Mouse (Mus musculus) stomach, embryonic 14.5 days (tissue): ENCODE measurements around the gene Stoml2. TPM values are rescaled to one million over a fixed set of nuclear protein-coding genes. Genes with fewer than 3 reads are reported as not detected.

Source experiments
- ATAC-seq: fragments of 200-750 bp; cut with Nextera tagmentation; 2 replicates; pipeline ENCODE4 v1.8.0; 2017; ENCODE audit warnings: low read depth, moderate TSS enrichment; ENCODE audit not compliant: insufficient number of reproducible peaks, insufficient read depth, low FRiP score
- H3K27ac ChIP-seq: fragments of 300-500 bp; sonication (generic); 2 replicates; pipeline ENCODE4 v1.5.1; 2014; ENCODE audit warnings: mild to moderate bottlenecking, low read length, moderate library complexity, mixed read lengths
- H3K27me3 ChIP-seq: fragments of 300-500 bp; sonication (generic); 2 replicates; pipeline ENCODE4 v1.6.1; 2014; ENCODE audit warnings: low read length, control low read depth, mixed read lengths; ENCODE audit not compliant: control insufficient read depth, insufficient read depth
- H3K36me3 ChIP-seq: fragments of 300-500 bp; sonication (generic); 2 replicates; pipeline ENCODE4 v1.6.1; 2014; ENCODE audit warnings: mild to moderate bottlenecking, control low read depth, low read length, moderate library complexity, mixed read lengths; ENCODE audit not compliant: control insufficient read depth, insufficient read depth
- H3K4me1 ChIP-seq: fragments of 300-500 bp; sonication (generic); 2 replicates; pipeline ENCODE4 v1.6.1; 2014; ENCODE audit warnings: low read length, control low read depth, mixed read lengths; ENCODE audit not compliant: control insufficient read depth, insufficient read depth
- H3K4me2 ChIP-seq: fragments of 300-500 bp; sonication (generic); replicated peaks from 2 replicates; pipeline ENCODE4 v1.6.1; 2014; ENCODE audit warnings: low read depth, low read length, control low read depth
- H3K4me3 ChIP-seq: fragments of 300-500 bp; sonication (generic); 2 replicates; pipeline ENCODE4 v1.5.1; 2014; ENCODE audit warnings: low read depth, low read length, control low read depth
- H3K9ac ChIP-seq: fragments of 300-500 bp; sonication (generic); replicated peaks from 2 replicates; pipeline ENCODE4 v1.6.1; 2014; ENCODE audit warnings: low read depth, mild to moderate bottlenecking, control low read depth, low read length, moderate library complexity, mixed read lengths
- H3K9me3 ChIP-seq: fragments of 300-500 bp; sonication (generic); 2 replicates; pipeline ENCODE4 v1.6.1; 2016; ENCODE audit warnings: low read depth, low read length, control low read depth; ENCODE audit not compliant: control insufficient read depth
- WGBS: fragments of 180-500 bp; shearing (Covaris S2); extraction: QIAGEN DNeasy Blood & Tissue Kit; methylation state at CpG from one replicate; pipeline ENCODE4 v1.1.7; 2014; 5-methylcytosine and 5-hydroxymethylcytosine counted together
- polyA plus RNA-seq: library from polyadenylated mRNA; unstranded; fragments of >200 nt; fragmentation: Nextera tagmentation; extraction: Ambion mirVana; gene quantifications from 2 replicates; pipeline ENCODE4 v1.2.1, GENCODE M21; 2014

The Stoml2 gene
- polyA plus RNA-seq, 1 experiment from 2014 or later: 302 TPM

DNA sequence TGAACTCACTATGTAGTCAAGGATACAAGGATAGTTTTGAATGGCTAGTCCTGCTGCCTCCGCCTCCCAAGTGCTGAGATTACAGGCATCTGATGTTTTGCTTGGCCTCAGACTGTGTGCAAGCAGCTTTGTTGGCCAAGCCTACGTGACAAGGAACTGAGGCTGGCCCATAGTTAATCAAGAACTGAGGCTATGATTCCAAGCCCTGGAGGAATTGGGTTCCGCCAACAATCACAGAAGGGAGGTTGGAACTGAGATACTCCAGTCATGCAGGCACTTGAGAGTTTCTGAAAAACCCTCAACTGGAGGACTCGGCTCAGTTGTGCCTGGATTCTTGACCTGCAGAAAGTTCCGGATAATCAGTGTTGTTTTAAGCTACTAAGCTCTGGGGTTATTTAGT is 26.1 kb upstream of the Stoml2 start:
- no peaks in the 10 kb centered on the region; the same call in 1 of the 2 replicates for H3K27me3 ChIP-seq
- no peaks in the 10 kb centered on the region for H3K9me3 ChIP-seq
- H3K27ac ChIP-seq: no peak overlapping the region
- no peak for ATAC-seq
- no peak overlapping the region for H3K4me2 ChIP-seq
- no peak overlapping the region for H3K9ac ChIP-seq
- H3K36me3 ChIP-seq: no peaks in the 10 kb centered on the region
- WGBS: 92% methylated on average over 5 of the region's 5 CpGs
- 0 out of 2 replicates have a peak, but pooled peaks cover 3% of the 10 kb centered on the region for H3K4me1 ChIP-seq
- no peak overlapping the region for H3K4me3 ChIP-seq

DNA sequence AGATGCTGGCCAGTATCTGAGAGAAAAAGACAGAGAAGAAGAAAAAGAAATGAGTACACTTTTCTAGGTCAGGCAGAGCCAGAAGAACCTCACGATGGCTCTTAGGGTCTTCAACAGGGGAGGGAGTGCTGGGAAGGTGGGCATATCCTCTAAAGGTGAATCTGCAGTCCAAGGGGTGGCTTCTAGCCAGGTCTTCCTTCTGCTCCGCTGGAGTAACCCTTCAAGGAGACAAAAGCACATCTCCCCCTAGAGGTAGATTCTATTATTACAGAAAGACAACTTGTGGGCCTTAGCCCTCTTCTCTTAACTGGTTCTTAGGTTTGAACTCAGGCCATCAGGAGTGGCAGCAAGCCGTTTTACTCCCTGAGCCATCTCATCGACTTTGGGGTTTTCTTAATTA is 21.1 kb upstream of the Stoml2 start:
- Histone ChIP-seq H3K9me3 (no peaks in the 10 kb centered on the region), H3K36me3 (no peaks in the 10 kb centered on the region), H3K9ac (no peak overlapping the region), H3K4me3 (no peak overlapping the region), H3K27ac (no peak overlapping the region), H3K4me2 (no peak overlapping the region), H3K27me3 (no peaks in the 10 kb centered on the region), H3K4me1 (no peaks in the 10 kb centered on the region)
- ATAC-seq: no peak
- WGBS: 14% methylated on average over 4 of the region's 4 CpGs

DNA sequence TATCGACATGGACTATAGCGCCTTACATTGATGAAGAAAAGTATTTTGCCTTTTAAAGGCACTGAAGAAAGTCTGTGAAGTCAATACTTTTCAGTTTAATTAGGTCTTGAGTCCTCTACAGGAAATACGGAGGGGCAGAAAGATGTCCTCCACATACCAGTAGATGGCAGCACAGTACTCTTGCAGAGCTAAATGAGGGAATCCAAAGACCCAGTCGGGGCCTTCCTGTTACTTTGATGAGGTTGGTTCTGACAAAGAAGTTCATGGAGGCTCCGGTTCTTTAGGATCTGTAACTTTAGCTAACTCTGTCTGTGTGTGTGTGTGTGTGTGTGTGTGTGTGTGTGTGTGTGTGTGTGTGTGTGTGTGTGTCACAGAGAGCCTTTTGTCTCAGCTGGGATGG is 15.7 kb upstream of the Stoml2 start:
- Histone ChIP-seq H3K4me2 (0 out of 2 replicates have a peak overlapping the region, but pooled peaks have one; percentile 10), H3K9ac (no peak overlapping the region), H3K36me3 (no peaks in the 10 kb centered on the region), H3K4me1 (peaks cover 19% of the 10 kb centered on the region), H3K4me3 (no peak overlapping the region), H3K27me3 (no peaks in the 10 kb centered on the region), H3K27ac (no peak overlapping the region), H3K9me3 (no peaks in the 10 kb centered on the region)
- no peak for ATAC-seq
- WGBS: 6% methylated on average over 5 of the region's 5 CpGs

DNA sequence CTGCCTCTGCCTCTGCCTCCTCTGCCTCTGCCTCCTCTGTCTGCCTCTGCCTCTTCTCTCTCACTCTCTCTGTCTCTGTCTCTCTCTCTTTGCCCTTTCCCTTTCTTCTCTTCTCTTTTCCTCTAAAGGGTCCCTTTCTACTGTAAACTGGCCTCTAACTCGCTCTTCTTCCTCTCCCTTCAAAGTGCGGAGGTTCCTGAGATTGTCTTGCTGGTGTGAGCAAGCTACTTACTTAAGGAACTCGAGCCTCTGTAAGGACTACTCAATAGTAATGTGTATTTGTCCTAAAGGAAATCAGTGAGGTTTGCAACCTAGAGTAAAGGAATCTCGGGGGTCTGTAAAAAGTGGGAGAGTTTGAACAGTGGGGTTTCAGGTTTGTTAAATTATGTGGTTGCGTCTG is 15.1 kb upstream of the Stoml2 start:
- Histone ChIP-seq H3K4me3 (no peak overlapping the region), H3K4me2 (peak overlapping the region; percentile 10; the same call in 1 of the 2 replicates), H3K9me3 (no peaks in the 10 kb centered on the region), H3K4me1 (peaks cover 19% of the 10 kb centered on the region), H3K36me3 (no peaks in the 10 kb centered on the region), H3K9ac (no peak overlapping the region), H3K27me3 (no peaks in the 10 kb centered on the region), H3K27ac (no peak overlapping the region)
- no peak for ATAC-seq
- WGBS: 51% methylated on average over 5 of the region's 5 CpGs

DNA sequence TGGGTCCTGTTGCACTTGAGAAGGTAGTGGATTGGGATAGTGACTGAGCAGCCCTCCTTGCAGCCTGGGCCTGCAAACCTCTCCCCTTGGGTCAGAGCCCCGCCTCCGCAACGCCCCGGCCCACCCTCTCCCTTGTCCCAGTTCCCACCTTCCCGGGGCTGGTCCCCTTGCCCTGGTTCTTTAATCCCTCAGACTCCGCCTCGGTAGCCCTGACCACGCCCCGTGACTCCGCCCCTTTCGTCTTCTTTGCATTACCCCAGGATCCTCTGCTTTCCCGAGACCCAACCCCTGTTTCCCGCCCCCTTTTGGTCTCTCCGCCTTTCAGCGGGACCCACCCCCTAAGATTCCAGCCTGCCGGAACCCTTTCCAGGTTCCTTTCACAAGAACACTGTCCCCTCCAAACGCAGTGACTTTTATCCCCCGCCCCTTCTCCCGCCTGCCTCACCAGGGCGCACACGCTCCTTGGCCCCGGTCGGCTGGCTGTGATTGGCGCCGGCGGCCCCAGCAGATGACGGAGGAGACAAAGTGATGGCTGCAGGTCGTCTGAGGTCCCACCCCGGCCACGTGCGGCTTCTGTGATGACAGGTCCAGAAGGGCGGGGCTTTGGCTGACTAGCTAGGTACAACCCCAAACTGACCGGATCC is 14.3 kb upstream of the Stoml2 start, which contains the start of gene Fam214b:
Fam214b (minus strand) TSS at position 562 of the 644 bp plus-strand sequence.
- peak within 1 kb of the TSS; percentile 47 for H3K4me3 ChIP-seq
- no peaks in the 10 kb centered on the region for H3K27me3 ChIP-seq
- peak; percentile 95 for ATAC-seq
- H3K27ac ChIP-seq: peak within 1 kb of the TSS; percentile 52; the same call in 1 of the 2 replicates
- H3K4me2 ChIP-seq: peak within 1 kb of the TSS; percentile 72
- H3K36me3 ChIP-seq: no peaks in the 10 kb centered on the region
- WGBS: under 1% methylated on average over 33 of the region's 33 CpGs
- peak within 1 kb of the TSS; percentile 30; the same call in 1 of the 2 replicates for H3K9ac ChIP-seq
- no peaks in the 10 kb centered on the region for H3K9me3 ChIP-seq
- peaks cover 19% of the 10 kb centered on the region for H3K4me1 ChIP-seq

DNA sequence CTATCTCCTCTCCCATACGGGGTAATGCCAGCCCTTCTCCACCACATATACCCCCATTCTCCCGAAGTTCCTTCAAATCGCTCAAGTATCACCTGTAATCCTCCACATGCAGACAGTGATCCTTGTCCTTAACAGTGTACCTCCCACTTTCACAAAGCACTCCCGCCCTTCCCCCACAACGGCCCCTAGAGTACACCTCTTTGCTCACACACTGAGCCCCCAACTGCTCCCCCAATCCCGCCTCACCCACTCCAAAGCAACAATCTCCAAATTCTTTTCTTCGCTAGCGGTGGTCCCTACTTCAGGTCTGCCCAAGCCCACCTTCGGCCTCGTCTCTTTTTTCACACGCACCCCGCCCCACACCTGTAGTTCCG is 13.8 kb upstream of the Stoml2 start:
- peak overlapping the region; percentile 52; the same call in 1 of the 2 replicates for H3K27ac ChIP-seq
- peaks cover 19% of the 10 kb centered on the region for H3K4me1 ChIP-seq
- peak overlapping the region; percentile 47 for H3K4me3 ChIP-seq
- ATAC-seq: no peak; the same call in 1 of the 2 replicates
- H3K4me2 ChIP-seq: peak overlapping the region; percentile 72
- 5% methylated on average over 13 of the region's 13 CpGs for WGBS
- H3K9me3 ChIP-seq: no peaks in the 10 kb centered on the region
- no peaks in the 10 kb centered on the region for H3K36me3 ChIP-seq
- no peaks in the 10 kb centered on the region for H3K27me3 ChIP-seq
- H3K9ac ChIP-seq: no peak overlapping the region; the same call in 1 of the 2 replicates

DNA sequence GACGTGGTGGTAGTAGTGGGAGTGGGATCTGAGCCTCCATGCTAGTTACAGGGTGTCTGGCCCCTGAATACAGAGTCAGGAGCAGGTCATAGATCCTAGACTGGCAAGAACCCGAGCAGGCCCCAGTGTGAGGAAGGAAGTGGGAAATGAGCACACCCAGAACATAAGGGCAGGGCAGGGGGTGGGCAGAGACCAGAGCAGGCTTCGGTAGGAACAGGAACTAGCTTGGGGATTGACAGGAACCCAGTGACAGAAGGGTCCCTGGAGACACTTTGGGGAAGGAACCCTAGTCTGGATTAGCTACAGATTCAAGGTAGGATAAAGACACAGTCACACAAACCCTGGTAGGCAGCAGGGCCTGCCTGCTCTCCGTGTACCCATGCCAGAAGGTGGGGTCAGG is 13.2 kb upstream of the Stoml2 start:
- Histone ChIP-seq H3K4me1 (peaks cover 19% of the 10 kb centered on the region), H3K9me3 (no peaks in the 10 kb centered on the region), H3K4me3 (peak overlapping the region; percentile 47; the same call in 1 of the 2 replicates), H3K27ac (peak overlapping the region; percentile 52), H3K27me3 (no peaks in the 10 kb centered on the region), H3K4me2 (peak overlapping the region; percentile 72), H3K9ac (no peak overlapping the region), H3K36me3 (no peaks in the 10 kb centered on the region)
- no peak for ATAC-seq
- 23% methylated on average over 4 of the region's 4 CpGs for WGBS

DNA sequence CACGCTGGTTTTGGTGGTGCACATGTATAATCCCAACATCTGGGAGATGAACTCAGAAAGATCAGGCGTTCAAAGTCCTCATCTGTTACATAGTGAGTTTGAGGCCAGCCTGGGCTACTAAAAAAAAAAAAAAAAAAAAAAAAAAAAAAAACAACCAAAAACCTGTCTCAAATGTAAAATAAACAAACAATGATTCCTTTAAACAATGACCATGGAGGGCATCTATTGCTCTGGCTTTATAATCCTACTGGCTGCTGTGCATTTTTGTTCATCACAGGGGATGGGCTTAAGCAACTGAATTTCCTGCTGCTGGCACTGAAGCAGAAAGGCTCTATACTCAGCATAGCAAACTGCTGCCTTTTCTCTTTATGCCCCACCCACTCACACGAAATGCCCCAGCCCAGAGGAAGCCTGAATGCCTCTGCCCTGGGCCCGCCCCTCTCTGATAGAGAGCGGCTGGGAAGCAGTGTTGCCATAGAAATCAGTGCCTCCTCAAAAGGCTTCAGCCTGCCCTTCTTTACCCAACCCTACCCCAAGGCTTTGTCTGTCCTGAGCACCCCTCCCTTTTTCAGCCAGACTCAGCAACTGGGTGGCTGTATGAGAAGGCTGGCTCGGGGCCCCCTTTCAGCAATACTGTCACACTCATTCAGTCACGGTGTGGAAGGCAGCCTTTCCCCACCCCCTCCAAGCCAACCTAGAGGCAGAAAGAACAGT is 12.3 kb upstream of the Stoml2 start:
- peaks cover 26% of the 10 kb centered on the region for H3K4me1 ChIP-seq
- peak overlapping the region; percentile 72 for H3K4me2 ChIP-seq
- H3K27ac ChIP-seq: peak overlapping the region; percentile 52
- H3K4me3 ChIP-seq: no peak overlapping the region
- H3K36me3 ChIP-seq: no peaks in the 10 kb centered on the region
- H3K9me3 ChIP-seq: no peaks in the 10 kb centered on the region
- H3K27me3 ChIP-seq: no peaks in the 10 kb centered on the region
- 16% methylated on average over 7 of the region's 7 CpGs for WGBS
- no peak overlapping the region for H3K9ac ChIP-seq
- peak; percentile 4 for ATAC-seq
